Mouse (Mus musculus): ENCODE results near the gene Ccdc125. TPM values are rescaled to one million over a fixed set of nuclear protein-coding genes. Genes with fewer than 3 reads are reported as not detected.

The Ccdc125 gene
- polyA plus RNA-seq, 1 experiment from 2014 or later, result 6.4 TPM

GRCm38 (mm10) chr13:100675936-100676635 is 6.6 kb downstream of the Ccdc125 start:
- Histone ChIP-seq H3K4me2 (no peak overlapping the region), H3K4me3 (no peak overlapping the region), H3K9ac (no peak overlapping the region), H3K4me1 (no peaks in the 10 kb centered on the region), H3K9me3 (replicated peaks) (no peaks in the 10 kb centered on the region; the same call in 1 of the 2 replicates), H3K36me3 (no peaks in the 10 kb centered on the region), H3K27ac (no peak overlapping the region), H3K27me3 (replicated peaks) (no peaks in the 10 kb centered on the region)
- 79% methylated on average over 15 of the region's 15 CpGs for WGBS (ENCODE audit: insufficient replicate concordance)
- no peak for ATAC-seq

- Histone ChIP-seq H3K27me3 (replicated peaks) (no peaks in the 10 kb centered on the region), H3K4me2 (no peak overlapping the region), H3K36me3 (peaks cover 11% of the 10 kb centered on the region), H3K9me3 (replicated peaks) (no peaks in the 10 kb centered on the region), H3K4me3 (no peak overlapping the region), H3K4me1 (no peaks in the 10 kb centered on the region), H3K27ac (no peak overlapping the region), H3K9ac (no peak overlapping the region)
- ATAC-seq, result no peak
- WGBS (ENCODE audit: insufficient replicate concordance), result 71% methylated on average over 8 of the region's 8 CpGs
Observed at GRCm38 (mm10) chr13:100681615-100682014, 12.1 kb downstream of the Ccdc125 start.

GRCm38 (mm10) chr13:100682837-100683236 is 13.3 kb downstream of the Ccdc125 start:
- peaks cover 11% of the 10 kb centered on the region for H3K36me3 ChIP-seq
- ATAC-seq, result no peak
- H3K27ac ChIP-seq, result no peak overlapping the region
- no peaks in the 10 kb centered on the region for H3K27me3 ChIP-seq (replicated peaks)
- H3K4me1 ChIP-seq, result no peaks in the 10 kb centered on the region
- H3K4me3 ChIP-seq, result no peak overlapping the region
- no peaks in the 10 kb centered on the region for H3K9me3 ChIP-seq (replicated peaks)
- no peak overlapping the region for H3K4me2 ChIP-seq
- WGBS (ENCODE audit: insufficient replicate concordance), result 57% methylated on average over 2 of the region's 2 CpGs
- H3K9ac ChIP-seq, result no peak overlapping the region

- Histone ChIP-seq H3K4me3 (no peak overlapping the region), H3K27me3 (replicated peaks) (no peaks in the 10 kb centered on the region), H3K36me3 (peaks cover 11% of the 10 kb centered on the region), H3K9ac (no peak overlapping the region), H3K9me3 (replicated peaks) (no peaks in the 10 kb centered on the region), H3K4me2 (no peak overlapping the region), H3K27ac (no peak overlapping the region), H3K4me1 (no peaks in the 10 kb centered on the region)
- 71% methylated on average over 2 of the region's 2 CpGs for WGBS (ENCODE audit: insufficient replicate concordance)
- ATAC-seq, result no peak
Observed at GRCm38 (mm10) chr13:100684355-100684754, 14.8 kb downstream of the Ccdc125 start.

GRCm38 (mm10) chr13:100687513-100687912 is 18.0 kb downstream of the Ccdc125 start:
- Histone ChIP-seq H3K27me3 (replicated peaks) (no peaks in the 10 kb centered on the region), H3K4me1 (no peaks in the 10 kb centered on the region), H3K9me3 (replicated peaks) (no peaks in the 10 kb centered on the region), H3K27ac (no peak overlapping the region), H3K4me3 (no peak overlapping the region), H3K36me3 (peaks cover 11% of the 10 kb centered on the region), H3K9ac (no peak overlapping the region), H3K4me2 (no peak overlapping the region)
- no peak for ATAC-seq
- 43% methylated on average over 7 of the region's 7 CpGs for WGBS (ENCODE audit: insufficient replicate concordance)

- H3K36me3 ChIP-seq, result peaks cover 67% of the 10 kb centered on the region
Observed at GRCm38 (mm10) chr13:100697541-100697940, 28.0 kb downstream of the Ccdc125 start.

GRCm38 (mm10) chr13:100698866-100699265 is 29.3 kb downstream of the Ccdc125 start:
- ATAC-seq, result no peak

More at GRCm38 (mm10) chr13:100697541-100697940, 28.0 kb downstream of the Ccdc125 start:
- no peak overlapping the region for H3K9ac ChIP-seq
- no peak overlapping the region for H3K4me3 ChIP-seq
- ATAC-seq, result no peak
- no peak overlapping the region for H3K4me2 ChIP-seq
- 75% methylated on average over 3 of the region's 3 CpGs for WGBS (ENCODE audit: insufficient replicate concordance)
- no peaks in the 10 kb centered on the region for H3K27me3 ChIP-seq (replicated peaks)
- no peaks in the 10 kb centered on the region for H3K9me3 ChIP-seq (replicated peaks)
- H3K27ac ChIP-seq, result no peak overlapping the region
- H3K4me1 ChIP-seq, result no peaks in the 10 kb centered on the region

GRCm38 (mm10) chr13:100703468-100703867 is 34.0 kb downstream of the Ccdc125 start:
- ATAC-seq, result no peak
- Histone ChIP-seq H3K9ac (no peak overlapping the region), H3K27me3 (replicated peaks) (no peaks in the 10 kb centered on the region), H3K9me3 (replicated peaks) (no peaks in the 10 kb centered on the region), H3K4me1 (no peaks in the 10 kb centered on the region), H3K4me2 (no peak overlapping the region), H3K27ac (no peak overlapping the region), H3K36me3 (peaks cover 95% of the 10 kb centered on the region), H3K4me3 (no peak overlapping the region)
- WGBS (ENCODE audit: insufficient replicate concordance), result 88% methylated on average over 2 of the region's 2 CpGs

More at GRCm38 (mm10) chr13:100698866-100699265, 29.3 kb downstream of the Ccdc125 start:
- no peak overlapping the region for H3K27ac ChIP-seq
- H3K9me3 ChIP-seq (replicated peaks), result no peaks in the 10 kb centered on the region
- no peak overlapping the region for H3K4me2 ChIP-seq
- no peaks in the 10 kb centered on the region for H3K4me1 ChIP-seq
- 90% methylated on average over 10 of the region's 10 CpGs for WGBS (ENCODE audit: insufficient replicate concordance)
- H3K27me3 ChIP-seq (replicated peaks), result no peaks in the 10 kb centered on the region
- H3K4me3 ChIP-seq, result no peak overlapping the region
- peaks cover 80% of the 10 kb centered on the region for H3K36me3 ChIP-seq
- H3K9ac ChIP-seq, result no peak overlapping the region

- 93% methylated on average over 7 of the region's 7 CpGs for WGBS (ENCODE audit: insufficient replicate concordance)
- H3K4me3 ChIP-seq, result no peak overlapping the region
- no peaks in the 10 kb centered on the region for H3K4me1 ChIP-seq
- no peak overlapping the region for H3K27ac ChIP-seq
- no peak overlapping the region for H3K9ac ChIP-seq
- H3K36me3 ChIP-seq, result peaks cover 96% of the 10 kb centered on the region
- no peak overlapping the region for H3K4me2 ChIP-seq
- ATAC-seq, result no peak
- no peaks in the 10 kb centered on the region for H3K9me3 ChIP-seq (replicated peaks)
- H3K27me3 ChIP-seq (replicated peaks), result no peaks in the 10 kb centered on the region
Observed at GRCm38 (mm10) chr13:100706206-100706605, 36.7 kb downstream of the Ccdc125 start.

GRCm38 (mm10) chr13:100715467-100715866 is 46.0 kb downstream of the Ccdc125 start:
- no peak overlapping the region for H3K9ac ChIP-seq
- peaks cover 7% of the 10 kb centered on the region for H3K4me1 ChIP-seq
- no peak overlapping the region for H3K4me2 ChIP-seq
- H3K9me3 ChIP-seq (replicated peaks), result no peaks in the 10 kb centered on the region
- no peak for ATAC-seq
- no peak overlapping the region for H3K27ac ChIP-seq
- no peak overlapping the region for H3K4me3 ChIP-seq
- no peaks in the 10 kb centered on the region for H3K27me3 ChIP-seq (replicated peaks)
- peaks cover 90% of the 10 kb centered on the region for H3K36me3 ChIP-seq
- WGBS (ENCODE audit: insufficient replicate concordance), result 44% methylated on average over 6 of the region's 6 CpGs

GRCm38 (mm10) chr13:100721656-100722055 is 52.1 kb downstream of the Ccdc125 start:
- 76% methylated on average over 5 of the region's 5 CpGs for WGBS (ENCODE audit: insufficient replicate concordance)
- no peaks in the 10 kb centered on the region for H3K27me3 ChIP-seq (replicated peaks)
- ATAC-seq, result no peak
- peaks cover 73% of the 10 kb centered on the region for H3K36me3 ChIP-seq
- H3K4me3 ChIP-seq, result no peak overlapping the region
- no peak overlapping the region for H3K27ac ChIP-seq
- no peaks in the 10 kb centered on the region for H3K9me3 ChIP-seq (replicated peaks)
- peaks cover 27% of the 10 kb centered on the region for H3K4me1 ChIP-seq
- no peak overlapping the region for H3K9ac ChIP-seq
- H3K4me2 ChIP-seq, result no peak overlapping the region

- Histone ChIP-seq H3K27ac (no peak overlapping the region), H3K4me3 (no peak overlapping the region), H3K4me1 (peaks cover 49% of the 10 kb centered on the region), H3K9me3 (replicated peaks) (no peaks in the 10 kb centered on the region), H3K27me3 (replicated peaks) (no peaks in the 10 kb centered on the region), H3K36me3 (peaks cover 75% of the 10 kb centered on the region), H3K9ac (no peak overlapping the region), H3K4me2 (no peak overlapping the region)
- 84% methylated on average over 7 of the region's 7 CpGs for WGBS (ENCODE audit: insufficient replicate concordance)
- ATAC-seq, result no peak
Observed at GRCm38 (mm10) chr13:100724051-100724754, 54.7 kb downstream of the Ccdc125 start.
